Mouse (Mus musculus) CH12.LX (cell line): ENCODE measurements at regions not wholly inside any gene's neighbourhood (a gene's known extent, or its start where the extent isn't known, plus 50 kb on each side); places are given as distances from the start of the nearest gene placed in this dataset.

Experiments
- DNase-seq: peaks from one replicate; pipeline ENCODE4 v3.0.0-alpha.2; 2013; ENCODE audit errors: extremely low read depth
- H3K27ac ChIP-seq: 2 replicates; pipeline ENCODE4 v1.5.1; 2012; ENCODE audit warnings: low read depth, mild to moderate bottlenecking, control low read depth, moderate library complexity; ENCODE audit not compliant: insufficient read depth
- H3K27me3 ChIP-seq: replicated peaks from 2 replicates; pipeline ENCODE3; 2012; ENCODE audit warnings: inconsistent platforms
- H3K36me3 ChIP-seq, 2 experiments: replicated peaks in 1 of 2; 2 replicates each; pipeline versions ENCODE3 to v1.6.1; 2012; ENCODE audit warnings: inconsistent platforms in 1 of 2, low read length in 1 of 2, mild to moderate bottlenecking in 1 of 2, mixed read lengths in 1 of 2, moderate library complexity in 1 of 2; ENCODE audit not compliant: control insufficient read depth in 1 of 2, insufficient read depth in 1 of 2
- H3K4me1 ChIP-seq, 2 experiments: 2 replicates each; pipeline ENCODE4 v1.6.1; 2012; ENCODE audit warnings: inconsistent platforms in 1 of 2, moderate library complexity in 1 of 2; ENCODE audit not compliant: insufficient read depth in 2 of 2, control insufficient read depth in 1 of 2
- H3K4me2 ChIP-seq: 2 replicates; pipeline ENCODE4 v1.6.1; 2012; ENCODE audit warnings: low read depth, mild to moderate bottlenecking, control low read depth; ENCODE audit not compliant: poor library complexity, insufficient read depth, severe bottlenecking
- H3K4me3 ChIP-seq, 3 experiments: fragments of 150-350 bp in 1 of 3; sonication (generic) in 1 of 3; replicated peaks in 1 of 3; 2 replicates each; pipeline versions ENCODE3 to v1.5.1; 2011 to 2012; ENCODE audit warnings: low read depth in 2 of 3, low read length in 2 of 3, mild to moderate bottlenecking in 2 of 3, moderate library complexity in 2 of 3, control low read depth in 1 of 3, improper control_type of control experiment in 1 of 3, inconsistent platforms in 1 of 3, mixed read lengths in 1 of 3; ENCODE audit not compliant: poor library complexity in 1 of 3
- H3K79me2 ChIP-seq: replicated peaks from 2 replicates; pipeline ENCODE4 v1.6.1; 2012; ENCODE audit warnings: mild to moderate bottlenecking, moderate library complexity; ENCODE audit not compliant: control insufficient read depth, poor library complexity, insufficient read depth, severe bottlenecking; ENCODE audit errors: extremely low read depth
- H3K9ac ChIP-seq: 2 replicates; pipeline ENCODE4 v1.6.1; 2012; ENCODE audit warnings: low read depth, mild to moderate bottlenecking, control low read depth, moderate library complexity; ENCODE audit not compliant: insufficient read depth
- H3K9me3 ChIP-seq: replicated peaks from 2 replicates; pipeline ENCODE3; 2012; ENCODE audit warnings: low read length, inconsistent platforms, mixed read lengths
- CHD1 ChIP-seq: IDR thresholded peaks from 2 replicates; pipeline ENCODE4 v1.6.1; 2012; ENCODE audit warnings: low read depth, low read length, improper control_type of control experiment, inconsistent platforms
- CHD2 ChIP-seq: IDR thresholded peaks from 2 replicates; pipeline ENCODE4 v1.6.1; 2011; ENCODE audit warnings: low read length, improper control_type of control experiment
- CTCF ChIP-seq, 2 experiments: IDR thresholded peaks in 1 of 2; conservative IDR thresholded peaks in 1 of 2; 2 replicates each; pipeline ENCODE4 v1.5.1; 2011 to 2012; ENCODE audit warnings: low read depth in 2 of 2, low read length in 2 of 2, improper control_type of control experiment in 1 of 2, inconsistent platforms in 1 of 2, mild to moderate bottlenecking in 1 of 2, moderate library complexity in 1 of 2
- E2F4 ChIP-seq: IDR thresholded peaks from 2 replicates; pipeline ENCODE4 v1.6.1; 2011; ENCODE audit warnings: low read depth, low read length, improper control_type of control experiment; ENCODE audit not compliant: insufficient replicate concordance
- EP300 ChIP-seq: IDR thresholded peaks from 2 replicates; pipeline ENCODE4 v1.6.1; 2011; ENCODE audit warnings: low read length, improper control_type of control experiment
- ETS1 ChIP-seq: conservative IDR thresholded peaks from 2 replicates; pipeline ENCODE4 v1.6.1; 2012; ENCODE audit warnings: low read depth, mild to moderate bottlenecking, inconsistent platforms, low read length, improper control_type of control experiment, moderate library complexity
- GABPA ChIP-seq: IDR thresholded peaks from 2 replicates; pipeline ENCODE4 v1.6.1; 2012; ENCODE audit warnings: low read depth, low read length, improper control_type of control experiment, inconsistent platforms; ENCODE audit not compliant: insufficient replicate concordance
- JUN ChIP-seq: IDR thresholded peaks from 2 replicates; pipeline ENCODE4 v1.6.1; 2011; ENCODE audit warnings: low read depth, mild to moderate bottlenecking, low read length, improper control_type of control experiment, moderate library complexity; ENCODE audit not compliant: insufficient read depth
- MAX ChIP-seq: IDR thresholded peaks from 2 replicates; pipeline ENCODE4 v1.6.1; 2011; ENCODE audit warnings: low read length, improper control_type of control experiment
- MEF2A ChIP-seq: IDR thresholded peaks from 2 replicates; pipeline ENCODE4 v1.6.1; 2014; ENCODE audit warnings: low read depth, mild to moderate bottlenecking, inconsistent platforms, low read length, improper control_type of control experiment, borderline replicate concordance
- MXI1 ChIP-seq: IDR thresholded peaks from 2 replicates; pipeline ENCODE4 v1.6.1; 2011; ENCODE audit warnings: mild to moderate bottlenecking, low read depth, low read length, improper control_type of control experiment
- NELFE ChIP-seq: IDR thresholded peaks from 2 replicates; pipeline ENCODE4 v1.6.1; 2011; ENCODE audit warnings: low read depth, low read length, improper control_type of control experiment
- NRF1 ChIP-seq: IDR thresholded peaks from 2 replicates; pipeline ENCODE4 v1.6.1; 2014; ENCODE audit warnings: low read depth, mild to moderate bottlenecking, inconsistent platforms, low read length, improper control_type of control experiment, moderate library complexity
- POLR2A ChIP-seq: IDR thresholded peaks from 2 replicates; pipeline ENCODE4 v1.6.1; 2011; ENCODE audit warnings: low read depth, mild to moderate bottlenecking, improper control_type of control experiment, low read length
- POLR2AphosphoS2 ChIP-seq: IDR thresholded peaks from 2 replicates; pipeline ENCODE4 v1.6.1; 2011; ENCODE audit warnings: low read depth, low read length, improper control_type of control experiment
- RAD21 ChIP-seq: IDR thresholded peaks from 2 replicates; pipeline ENCODE4 v1.6.1; 2011; ENCODE audit warnings: low read depth, mild to moderate bottlenecking, low read length, improper control_type of control experiment, moderate library complexity
- RCOR1 ChIP-seq: conservative IDR thresholded peaks from 2 replicates; pipeline ENCODE4 v1.6.1; 2012; ENCODE audit warnings: low read depth, mild to moderate bottlenecking, inconsistent platforms, low read length, improper control_type of control experiment
- SIN3A ChIP-seq: IDR thresholded peaks from 2 replicates; pipeline ENCODE4 v1.6.1; 2012; ENCODE audit warnings: low read length, improper control_type of control experiment, inconsistent platforms
- TBP ChIP-seq: conservative IDR thresholded peaks from 2 replicates; pipeline ENCODE4 v1.6.1; 2011; ENCODE audit warnings: low read depth, low read length, improper control_type of control experiment
- TCF12 ChIP-seq: IDR thresholded peaks from 2 replicates; pipeline ENCODE4 v1.6.1; 2014; ENCODE audit warnings: low read depth, mild to moderate bottlenecking, inconsistent platforms, low read length, improper control_type of control experiment
- UBTF ChIP-seq: IDR thresholded peaks from 2 replicates; pipeline ENCODE4 v1.6.1; 2012; ENCODE audit warnings: low read depth, mild to moderate bottlenecking, inconsistent platforms, low read length, improper control_type of control experiment, moderate library complexity
- USF2 ChIP-seq: conservative IDR thresholded peaks from 2 replicates; pipeline ENCODE4 v1.6.1; 2011; ENCODE audit warnings: low read depth, low read length, improper control_type of control experiment
- ZKSCAN1 ChIP-seq: IDR thresholded peaks from 2 replicates; pipeline ENCODE4 v1.6.1; 2012; ENCODE audit warnings: low read depth, inconsistent platforms, low read length, improper control_type of control experiment, borderline replicate concordance
- ZMIZ1 ChIP-seq: IDR thresholded peaks from 2 replicates; pipeline ENCODE4 v1.6.1; 2012; ENCODE audit warnings: low read depth, mild to moderate bottlenecking, inconsistent platforms, low read length, improper control_type of control experiment
- ZNF384 ChIP-seq: IDR thresholded peaks from 2 replicates; pipeline ENCODE4 v1.6.1; 2012; ENCODE audit warnings: low read depth, low read length, improper control_type of control experiment, inconsistent platforms
- dilution Hi-C: fragments of 300-500 bp; cut with MboI; formaldehyde crosslinking; loops from 2 replicates; pipeline ENCODE4 v1.14.3; 2020; ENCODE audit warnings: low sequenced_read_pairs; ENCODE audit not compliant: extremely low pct_unique_long_range_greater_than_20kb, extremely low pct_ligation_motif_present
- in situ Hi-C: fragments of 300-500 bp; cut with MboI; formaldehyde crosslinking; loops from 3 replicates; pipeline ENCODE4 v1.14.3; 2019; ENCODE audit warnings: low sequenced_read_pairs, low pct_ligation_motif_present, low pct_unique_long_range_greater_than_20kb, mixed read lengths

GRCm38 (mm10) chr5:128513261-128513660 is 80.4 kb upstream of the Tmem132d start:
- no peak for DNase-seq
- Histone ChIP-seq H3K4me2 (no peak overlapping the region), H3K27me3 (no peaks in the 10 kb centered on the region), H3K9me3 (peaks cover 85% of the 10 kb centered on the region), H3K27ac (no peak overlapping the region), H3K4me1 (no peaks in the 10 kb centered on the region), H3K36me3 (no peaks in the 10 kb centered on the region), H3K9ac (no peak overlapping the region), H3K4me3 (no peak overlapping the region), H3K79me2 (no peaks in the 10 kb centered on the region)
- dilution Hi-C loops (no loop called here), in situ Hi-C loops (no loop called here)
- TF ChIP-seq NRF1: no peak
- TF ChIP-seq ETS1: no peak
- no peak for TF ChIP-seq ZMIZ1
- no peak for TF ChIP-seq JUN
- no peak for TF ChIP-seq MAX
- TF ChIP-seq CHD2: no peak
- TF ChIP-seq MXI1: no peak
- TF ChIP-seq GABPA: no peak
- no peak for TF ChIP-seq RAD21
- no peak for TF ChIP-seq RCOR1
- no peak for TF ChIP-seq USF2
- TF ChIP-seq CTCF (conservative IDR thresholded peaks at IDR 0.05 in 1 of 2, IDR thresholded peaks at IDR 0.05 in 1 of 2; ENCODE audit: low read depth in 2 of 2, low read length in 2 of 2): no peak
- TF ChIP-seq SIN3A: no peak
- no peak for TF ChIP-seq POLR2AphosphoS2
- TF ChIP-seq TCF12: no peak
- no peak for TF ChIP-seq ZNF384
- no peak for TF ChIP-seq UBTF
- no peak for TF ChIP-seq CHD1
- no peak for TF ChIP-seq MEF2A
- TF ChIP-seq EP300: no peak

GRCm38 (mm10) chr5:128512606-128513005 is 79.7 kb upstream of the Tmem132d start:
- dilution Hi-C loops: no loop called here
- Histone ChIP-seq H3K4me3 (no peak overlapping the region), H3K9ac (no peak overlapping the region), H3K79me2 (no peaks in the 10 kb centered on the region), H3K4me1 (no peaks in the 10 kb centered on the region), H3K36me3 (no peaks in the 10 kb centered on the region), H3K27ac (no peak overlapping the region), H3K27me3 (no peaks in the 10 kb centered on the region), H3K4me2 (no peak overlapping the region), H3K9me3 (peaks cover 86% of the 10 kb centered on the region)
- in situ Hi-C loops: no loop called here
- no peak for DNase-seq
- TF ChIP-seq TBP: no peak
- TF ChIP-seq E2F4: no peak
- TF ChIP-seq POLR2A: no peak
- TF ChIP-seq CHD2: no peak
- TF ChIP-seq NRF1: no peak
- TF ChIP-seq TCF12: no peak
- no peak for TF ChIP-seq SIN3A
- TF ChIP-seq ETS1: no peak
- no peak for TF ChIP-seq MXI1
- TF ChIP-seq NELFE: no peak
- no peak for TF ChIP-seq UBTF
- TF ChIP-seq ZKSCAN1: no peak
